Mouse (Mus musculus) liver, embryonic 14.5 days (tissue): ENCODE results near the gene Stk4. TPM values are rescaled to one million over a fixed set of nuclear protein-coding genes. Genes with fewer than 3 reads are reported as not detected.

Source experiments
- ATAC-seq: fragments of 200-750 bp; cut with Nextera tagmentation; 2 replicates; pipeline ENCODE4 v1.8.0; 2017; ENCODE audit warnings: moderate number of reproducible peaks, mild to moderate bottlenecking, moderate library complexity; ENCODE audit not compliant: insufficient read depth
- DNase-seq, 3 experiments: peaks; one replicate each; pipeline ENCODE4 v3.0.0-alpha.2; 2012 to 2013; ENCODE audit warnings: low read depth in 3 of 3, low spot score in 3 of 3
- H3K27ac ChIP-seq: fragments of 300-500 bp; sonication (generic); 2 replicates; pipeline ENCODE4 v1.5.1; 2014; ENCODE audit warnings: moderate library complexity, mild to moderate bottlenecking, control low read depth, inconsistent platforms
- H3K27me3 ChIP-seq: fragments of 300-500 bp; sonication (generic); 2 replicates; pipeline ENCODE4 v1.6.1; 2014; ENCODE audit warnings: mild to moderate bottlenecking, low read length, moderate library complexity; ENCODE audit not compliant: control insufficient read depth, insufficient read depth
- H3K36me3 ChIP-seq: fragments of 300-500 bp; sonication (generic); replicated peaks from 2 replicates; pipeline ENCODE4 v1.6.1; 2014; ENCODE audit warnings: low read depth; ENCODE audit not compliant: control insufficient read depth, insufficient read depth
- H3K4me1 ChIP-seq, 2 experiments: fragments of 200-500 bp in 1 of 2; fragments of 300-500 bp in 1 of 2; sonication (generic) in 1 of 2; replicated peaks; 2 replicates each; pipeline ENCODE4 v1.6.1; 2012 to 2014; ENCODE audit warnings: antibody characterized with exemption in 1 of 2, inconsistent platforms in 1 of 2, low read length in 1 of 2; ENCODE audit not compliant: control insufficient read depth in 2 of 2, insufficient read depth in 2 of 2
- H3K4me2 ChIP-seq: fragments of 300-500 bp; sonication (generic); 2 replicates; pipeline ENCODE4 v1.6.1; 2014; ENCODE audit warnings: low read depth, mild to moderate bottlenecking, control low read depth, moderate library complexity
- H3K4me3 ChIP-seq, 2 experiments: fragments of 200-500 bp in 1 of 2; fragments of 300-500 bp in 1 of 2; sonication (generic) in 1 of 2; 2 replicates each; pipeline ENCODE4 v1.5.1; 2012 to 2014; ENCODE audit warnings: low read depth in 2 of 2, low read length in 2 of 2, mild to moderate bottlenecking in 2 of 2, control low read depth in 1 of 2, inconsistent platforms in 1 of 2, moderate library complexity in 1 of 2; ENCODE audit not compliant: insufficient read depth in 1 of 2
- H3K9ac ChIP-seq: fragments of 300-500 bp; sonication (generic); replicated peaks from 2 replicates; pipeline ENCODE4 v1.6.1; 2014; ENCODE audit warnings: mild to moderate bottlenecking, control low read depth, moderate library complexity
- H3K9me3 ChIP-seq: fragments of 300-500 bp; sonication (generic); 2 replicates; pipeline ENCODE4 v1.6.1; 2016; ENCODE audit warnings: low read length, mixed read lengths; ENCODE audit not compliant: control insufficient read depth
- CTCF ChIP-seq: IDR thresholded peaks from 2 replicates; pipeline ENCODE4 v1.5.1; 2016; ENCODE audit warnings: antibody characterized with exemption, low read depth, control low read depth
- EP300 ChIP-seq: IDR thresholded peaks from 2 replicates; pipeline ENCODE4 v1.6.1; 2016; ENCODE audit warnings: antibody characterized with exemption, low read depth
- WGBS: fragments of 180-500 bp; shearing (Covaris S2); extraction: QIAGEN DNeasy Blood & Tissue Kit; methylation state at CpG from one replicate; pipeline ENCODE4 v1.1.7; 2014; ENCODE audit not compliant: insufficient replicate concordance; 5-methylcytosine and 5-hydroxymethylcytosine counted together
- polyA plus RNA-seq, 2 experiments: library from polyadenylated mRNA; depleted of rRNA in 1 of 2; stranded (reverse) in 1 of 2; unstranded in 1 of 2; fragments of >200 nt; fragmentation: Nextera tagmentation in 1 of 2; extraction: Ambion mirVana in 1 of 2; gene quantifications; 2 replicates each; pipeline versions ENCODE4 v1.2.1 to v1.2.3; 2012 to 2014

Gene Stk4
- polyA plus RNA-seq, 2 experiments = 11.8 to 19.6 TPM

DNA sequence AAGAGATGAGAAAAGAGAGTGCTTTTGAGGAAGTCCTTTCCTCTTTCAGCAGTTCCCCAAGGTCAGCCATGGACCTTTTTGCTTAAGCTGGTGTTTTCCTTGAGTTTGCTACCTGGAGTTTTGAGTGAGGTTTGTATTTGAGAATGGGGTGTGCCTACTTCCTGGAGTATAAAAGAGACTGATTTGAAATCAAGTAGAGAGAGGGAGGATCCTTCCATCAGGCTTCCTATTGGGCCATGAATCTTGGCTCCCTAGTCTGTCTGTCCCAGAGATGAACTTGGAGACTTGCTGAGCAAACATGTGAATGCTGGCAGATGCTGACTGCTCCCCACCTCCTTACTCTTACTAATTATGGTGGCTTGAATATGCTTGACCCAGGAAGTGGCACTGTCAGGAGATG, 122.2 kb downstream of the Stk4 start:
- TF ChIP-seq CTCF = no peak
- Histone ChIP-seq H3K27me3 (no peaks in the 10 kb centered on the region), H3K4me3 (no peak overlapping the region)

GRCm38 (mm10) chr2:164194959-164195630, 125.0 kb downstream of the Stk4 start:
- no peak for ATAC-seq
- Histone ChIP-seq H3K36me3 (no peaks in the 10 kb centered on the region), H3K9me3 (no peaks in the 10 kb centered on the region), H3K27me3 (no peaks in the 10 kb centered on the region), H3K4me1 (no peaks in the 10 kb centered on the region), H3K9ac (no peak overlapping the region), H3K4me3 (no peak overlapping the region), H3K27ac (no peak overlapping the region), H3K4me2 (no peak overlapping the region)
- DNase-seq = no peak
- TF ChIP-seq CTCF (no peak), EP300 (no peak)
- 49% methylated on average over 5 of the region's 5 CpGs for WGBS

More for the DNA sequence above, 122.2 kb downstream of the Stk4 start:
- no peaks in the 10 kb centered on the region for H3K4me1 ChIP-seq
- H3K36me3 ChIP-seq = no peaks in the 10 kb centered on the region
- H3K4me2 ChIP-seq = no peak overlapping the region
- ATAC-seq = no peak
- DNase-seq = no peak
- H3K9me3 ChIP-seq = no peaks in the 10 kb centered on the region
- H3K9ac ChIP-seq = no peak overlapping the region
- no peak overlapping the region for H3K27ac ChIP-seq

DNA sequence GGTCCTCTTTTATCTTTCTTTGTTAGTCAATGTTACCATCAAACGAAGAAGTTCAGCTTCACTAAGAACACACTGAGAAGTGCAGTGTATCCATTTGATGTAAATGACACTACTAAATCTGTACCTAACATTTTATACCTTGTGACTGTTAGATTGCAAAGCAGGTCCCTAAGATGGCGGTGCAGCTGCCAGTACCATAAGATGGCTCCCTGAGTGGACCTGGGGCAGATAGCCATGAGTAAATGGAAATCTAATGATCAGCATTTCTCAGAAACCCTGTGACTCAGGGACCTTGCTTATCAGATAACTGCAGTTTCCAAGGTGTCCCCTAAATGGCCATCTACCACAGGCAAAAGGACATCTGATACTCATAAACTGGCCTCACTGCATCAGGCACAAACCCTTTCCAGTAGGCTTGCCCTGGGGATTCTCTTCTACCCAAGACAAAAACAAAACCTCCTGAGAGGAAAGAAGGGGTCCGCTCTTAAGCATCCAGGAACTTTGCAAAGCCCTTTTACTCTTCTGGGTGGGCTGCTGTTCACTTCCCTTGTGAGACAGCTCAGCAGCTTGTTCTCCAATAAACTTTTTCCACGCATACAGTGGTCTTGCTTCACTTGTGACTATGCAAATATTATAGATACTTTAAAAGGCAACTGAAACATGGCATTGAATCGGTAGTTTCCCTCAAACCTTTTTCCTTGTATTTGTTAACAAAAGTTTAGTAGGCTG, 126.0 kb downstream of the Stk4 start:
- no peak overlapping the region for H3K27ac ChIP-seq
- no peaks in the 10 kb centered on the region for H3K4me1 ChIP-seq
- no peaks in the 10 kb centered on the region for H3K27me3 ChIP-seq
- ATAC-seq = no peak
- H3K4me3 ChIP-seq = no peak overlapping the region
- no peak for DNase-seq
- H3K4me2 ChIP-seq = no peak overlapping the region
- no peak overlapping the region for H3K9ac ChIP-seq
- 61% methylated on average over 5 of the region's 5 CpGs for WGBS
- no peak for TF ChIP-seq EP300
- no peak for TF ChIP-seq CTCF
- no peaks in the 10 kb centered on the region for H3K36me3 ChIP-seq
- no peaks in the 10 kb centered on the region for H3K9me3 ChIP-seq

DNA sequence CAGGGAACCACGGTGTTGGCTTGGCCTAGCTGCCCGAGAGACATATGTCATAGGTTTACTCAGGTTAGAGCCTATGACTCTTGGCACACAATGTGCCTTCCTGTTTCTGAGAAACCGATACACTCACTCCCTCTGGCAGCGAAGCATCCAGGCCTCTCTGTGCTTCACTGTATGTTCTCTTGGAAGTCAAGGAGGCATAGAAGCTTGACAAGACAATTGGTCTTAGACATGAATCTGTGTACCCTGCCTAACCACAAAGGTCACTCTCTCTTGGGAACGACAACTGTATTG, 126.5 kb downstream of the Stk4 start:
- WGBS = 64% methylated on average over 5 of the region's 5 CpGs
- ATAC-seq = no peak
- DNase-seq = no peak
- Histone ChIP-seq H3K36me3 (no peaks in the 10 kb centered on the region), H3K4me3 (no peak overlapping the region), H3K27me3 (no peaks in the 10 kb centered on the region), H3K4me1 (no peaks in the 10 kb centered on the region), H3K9ac (no peak overlapping the region), H3K27ac (no peak overlapping the region), H3K9me3 (no peaks in the 10 kb centered on the region), H3K4me2 (no peak overlapping the region)
- TF ChIP-seq EP300 = no peak

GRCm38 (mm10) chr2:164199626-164200327, 129.7 kb downstream of the Stk4 start, which contains the start of gene Wfdc15a:
Gene Wfdc15a (minus strand): TSS chr2:164200130.
- no peak for TF ChIP-seq CTCF
- no peak for TF ChIP-seq EP300
- Histone ChIP-seq H3K36me3 (no peaks in the 10 kb centered on the region), H3K27ac (no peak within 1 kb of the TSS), H3K9me3 (no peaks in the 10 kb centered on the region), H3K4me1 (no peaks in the 10 kb centered on the region), H3K4me3 (no peak within 1 kb of the TSS), H3K9ac (no peak within 1 kb of the TSS), H3K4me2 (no peak within 1 kb of the TSS), H3K27me3 (no peaks in the 10 kb centered on the region)
- 60% methylated on average over 20 of the region's 20 CpGs for WGBS
- ATAC-seq (no peak), DNase-seq (no peak)

Other genes starting within 250 kb of the Stk4 start
- gene Ccn5, start 249.5 kb upstream of the Stk4 start, polyA plus RNA-seq (2012; rRNA removed) = not detected in 2 replicates
- 0.11 TPM in 1 of 2 replicates, not detected in the other for gene Ccn5, start 249.5 kb upstream of the Stk4 start, polyA plus RNA-seq (2014; fragmentation: Nextera tagmentation; extraction: Ambion mirVana)
- not detected in 2 replicates for gene Kcnk15, start 216.7 kb upstream of the Stk4 start, polyA plus RNA-seq (2012; rRNA removed)
- gene Kcnk15, start 216.7 kb upstream of the Stk4 start, polyA plus RNA-seq (2014; fragmentation: Nextera tagmentation; extraction: Ambion mirVana) = not detected in 2 replicates
- gene Rims4, start 151.6 kb upstream of the Stk4 start, polyA plus RNA-seq (2012; rRNA removed) = 0.12 and 0.13 TPM in 2 replicates
- 0.14 and 0.19 TPM in 2 replicates for gene Rims4, start 151.6 kb upstream of the Stk4 start, polyA plus RNA-seq (2014; fragmentation: Nextera tagmentation; extraction: Ambion mirVana)
- 20.2 and 32.3 TPM in 2 replicates for gene Ywhab, start 75.4 kb upstream of the Stk4 start, polyA plus RNA-seq (2012; rRNA removed)
- gene Ywhab, start 75.4 kb upstream of the Stk4 start, polyA plus RNA-seq (2014; fragmentation: Nextera tagmentation; extraction: Ambion mirVana) = 79.6 and 88.4 TPM in 2 replicates
- 0.22 and 0.29 TPM in 2 replicates for gene Pabpc1l, start 44.9 kb upstream of the Stk4 start, polyA plus RNA-seq (2012; rRNA removed)
- not detected in 2 replicates for gene Pabpc1l, start 44.9 kb upstream of the Stk4 start, polyA plus RNA-seq (2014; fragmentation: Nextera tagmentation; extraction: Ambion mirVana)
- 10.1 and 11.6 TPM in 2 replicates for gene Tomm34, start 847 bp downstream of the Stk4 start, polyA plus RNA-seq (2012; rRNA removed)
- gene Tomm34, start 847 bp downstream of the Stk4 start, polyA plus RNA-seq (2014; fragmentation: Nextera tagmentation; extraction: Ambion mirVana) = 16.0 and 19.0 TPM in 2 replicates
- 0.01 and 0.02 TPM in 2 replicates for gene Kcns1, start 100.8 kb downstream of the Stk4 start, polyA plus RNA-seq (2012; rRNA removed)
- not detected in 2 replicates for gene Kcns1, start 100.8 kb downstream of the Stk4 start, polyA plus RNA-seq (2014; fragmentation: Nextera tagmentation; extraction: Ambion mirVana)
- not detected in 2 replicates for gene Wfdc5, start 112.4 kb downstream of the Stk4 start, polyA plus RNA-seq (2012; rRNA removed)
- not detected in 2 replicates for gene Wfdc5, start 112.4 kb downstream of the Stk4 start, polyA plus RNA-seq (2014; fragmentation: Nextera tagmentation; extraction: Ambion mirVana)
- not detected in 2 replicates for gene Wfdc12, start 120.3 kb downstream of the Stk4 start, polyA plus RNA-seq (2012; rRNA removed)
- not detected in 2 replicates for gene Wfdc12, start 120.3 kb downstream of the Stk4 start, polyA plus RNA-seq (2014; fragmentation: Nextera tagmentation; extraction: Ambion mirVana)
- not detected in 2 replicates for gene Wfdc15a, start 129.8 kb downstream of the Stk4 start, polyA plus RNA-seq (2012; rRNA removed)
- not detected in 2 replicates for gene Wfdc15a, start 129.8 kb downstream of the Stk4 start, polyA plus RNA-seq (2014; fragmentation: Nextera tagmentation; extraction: Ambion mirVana)
- 0.11 and 0.13 TPM in 2 replicates for gene Wfdc15b, start 151.3 kb downstream of the Stk4 start, polyA plus RNA-seq (2012; rRNA removed)
- gene Wfdc15b, start 151.3 kb downstream of the Stk4 start, polyA plus RNA-seq (2014; fragmentation: Nextera tagmentation; extraction: Ambion mirVana) = not detected in 2 replicates
- not detected in 2 replicates for gene Svs2, start 168.1 kb downstream of the Stk4 start, polyA plus RNA-seq (2012; rRNA removed)
- not detected in 2 replicates for gene Svs2, start 168.1 kb downstream of the Stk4 start, polyA plus RNA-seq (2014; fragmentation: Nextera tagmentation; extraction: Ambion mirVana)
- not detected in 2 replicates for gene Svs3b, start 186.3 kb downstream of the Stk4 start, polyA plus RNA-seq (2012; rRNA removed)
- gene Svs3b, start 186.3 kb downstream of the Stk4 start, polyA plus RNA-seq (2014; fragmentation: Nextera tagmentation; extraction: Ambion mirVana) = not detected in 2 replicates
- not detected in 2 replicates for gene Svs4, start 208.1 kb downstream of the Stk4 start, polyA plus RNA-seq (2012; rRNA removed)
- not detected in 2 replicates for gene Svs4, start 208.1 kb downstream of the Stk4 start, polyA plus RNA-seq (2014; fragmentation: Nextera tagmentation; extraction: Ambion mirVana)
- not detected in 2 replicates for gene Svs3a, start 218.9 kb downstream of the Stk4 start, polyA plus RNA-seq (2012; rRNA removed)
- not detected in 2 replicates for gene Svs3a, start 218.9 kb downstream of the Stk4 start, polyA plus RNA-seq (2014; fragmentation: Nextera tagmentation; extraction: Ambion mirVana)
- gene Svs6, start 246.4 kb downstream of the Stk4 start, polyA plus RNA-seq (2012; rRNA removed) = not detected in 2 replicates
- gene Svs6, start 246.4 kb downstream of the Stk4 start, polyA plus RNA-seq (2014; fragmentation: Nextera tagmentation; extraction: Ambion mirVana) = not detected in 2 replicates